Mouse (Mus musculus) thymus, postnatal 4 days (tissue): ENCODE data around the gene Lrrc55.
"Not testable (repeated sequence)": the region's sequence is repeated elsewhere in the genome, so short reads cannot be mapped to it uniquely, and the experiment has no call there.

Experiments used
- DNase-seq: peaks from one replicate; pipeline ENCODE4 v3.0.0; 2021

The Lrrc55 gene

DNA sequence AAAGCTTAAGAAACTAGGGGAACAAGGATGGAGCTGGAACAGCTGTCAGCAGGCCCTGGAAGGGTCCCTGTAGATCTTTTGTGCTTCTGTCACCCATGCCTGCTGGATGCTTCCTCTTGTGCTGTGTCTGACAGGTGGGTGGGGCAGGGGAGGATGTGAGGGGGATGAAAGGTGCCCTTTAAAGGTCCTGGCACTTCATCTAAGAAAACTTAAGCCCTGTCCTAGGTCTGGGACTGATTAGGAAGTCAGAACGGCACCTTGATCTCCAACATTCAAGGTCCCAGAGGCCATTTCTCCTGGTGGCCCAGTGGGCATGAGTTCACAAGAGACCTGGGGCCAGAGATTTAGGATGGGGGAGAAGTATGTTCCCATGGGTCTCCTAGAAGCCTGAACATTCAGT is at the start of gene Lrrc55:
Gene Lrrc55, minus strand, starts transcription at position 297 of the 400 bp plus-strand sequence.
- DNase-seq = no peak

- DNase-seq = peak; percentile 75
These were observed 49.6 kb upstream of the Lrrc55 start for GRCm38 (mm10) chr2:85246506-85247082.

- no peak for DNase-seq
These were observed 48.7 kb upstream of the Lrrc55 start for GRCm38 (mm10) chr2:85245737-85246136.

GRCm38 (mm10) chr2:85238068-85238667 is 41.2 kb upstream of the Lrrc55 start:
- no peak for DNase-seq

- not testable (repeated sequence) for DNase-seq
These were observed 40.2 kb upstream of the Lrrc55 start for GRCm38 (mm10) chr2:85237231-85237630.

- no peak for DNase-seq
These were observed 33.9 kb upstream of the Lrrc55 start for GRCm38 (mm10) chr2:85230771-85231511.

DNA sequence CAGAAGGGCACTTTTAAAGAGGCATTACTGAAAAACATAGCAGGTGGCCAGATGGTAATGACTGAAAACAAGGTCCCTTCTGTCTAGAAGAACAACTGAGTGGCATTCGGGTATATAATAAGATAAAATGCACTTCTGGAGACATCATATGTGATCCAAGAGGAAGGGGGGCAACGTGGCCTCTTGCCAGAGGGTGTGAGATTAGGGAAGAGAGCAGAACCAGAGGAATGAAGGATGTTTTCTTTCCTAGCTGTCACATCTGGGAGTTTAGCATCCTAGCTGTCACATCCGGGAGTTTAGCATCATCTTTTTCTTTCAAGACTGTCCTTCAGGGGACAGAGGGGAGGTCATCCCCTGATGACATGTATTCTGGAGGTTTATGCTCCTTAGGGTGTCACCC is 32.6 kb upstream of the Lrrc55 start:
- no peak for DNase-seq

DNA sequence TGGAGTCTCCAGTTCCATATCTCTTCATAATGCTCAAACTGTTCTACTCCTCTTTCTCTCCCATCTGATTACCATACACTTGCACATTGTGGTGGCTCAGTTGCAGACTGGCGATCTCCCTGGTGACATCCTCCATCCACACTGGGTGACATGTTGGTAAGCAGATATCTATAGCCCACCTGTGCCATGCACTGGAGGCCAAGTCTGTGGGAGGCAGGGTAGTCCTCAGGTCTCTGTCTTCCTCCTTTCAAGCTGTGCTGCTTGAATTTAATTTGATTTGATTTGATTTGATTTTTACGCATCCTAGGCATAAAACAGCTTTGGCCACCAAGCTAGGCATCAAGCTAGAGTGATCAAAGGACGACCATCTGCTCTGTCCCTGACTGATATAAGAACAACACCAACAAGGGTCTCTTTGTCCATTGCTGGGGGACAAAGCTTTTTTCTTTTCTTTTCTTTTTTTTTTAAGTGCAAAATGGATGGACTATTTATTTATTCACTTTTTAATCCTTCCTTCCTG is 30.9 kb upstream of the Lrrc55 start:
- no peak for DNase-seq

DNA sequence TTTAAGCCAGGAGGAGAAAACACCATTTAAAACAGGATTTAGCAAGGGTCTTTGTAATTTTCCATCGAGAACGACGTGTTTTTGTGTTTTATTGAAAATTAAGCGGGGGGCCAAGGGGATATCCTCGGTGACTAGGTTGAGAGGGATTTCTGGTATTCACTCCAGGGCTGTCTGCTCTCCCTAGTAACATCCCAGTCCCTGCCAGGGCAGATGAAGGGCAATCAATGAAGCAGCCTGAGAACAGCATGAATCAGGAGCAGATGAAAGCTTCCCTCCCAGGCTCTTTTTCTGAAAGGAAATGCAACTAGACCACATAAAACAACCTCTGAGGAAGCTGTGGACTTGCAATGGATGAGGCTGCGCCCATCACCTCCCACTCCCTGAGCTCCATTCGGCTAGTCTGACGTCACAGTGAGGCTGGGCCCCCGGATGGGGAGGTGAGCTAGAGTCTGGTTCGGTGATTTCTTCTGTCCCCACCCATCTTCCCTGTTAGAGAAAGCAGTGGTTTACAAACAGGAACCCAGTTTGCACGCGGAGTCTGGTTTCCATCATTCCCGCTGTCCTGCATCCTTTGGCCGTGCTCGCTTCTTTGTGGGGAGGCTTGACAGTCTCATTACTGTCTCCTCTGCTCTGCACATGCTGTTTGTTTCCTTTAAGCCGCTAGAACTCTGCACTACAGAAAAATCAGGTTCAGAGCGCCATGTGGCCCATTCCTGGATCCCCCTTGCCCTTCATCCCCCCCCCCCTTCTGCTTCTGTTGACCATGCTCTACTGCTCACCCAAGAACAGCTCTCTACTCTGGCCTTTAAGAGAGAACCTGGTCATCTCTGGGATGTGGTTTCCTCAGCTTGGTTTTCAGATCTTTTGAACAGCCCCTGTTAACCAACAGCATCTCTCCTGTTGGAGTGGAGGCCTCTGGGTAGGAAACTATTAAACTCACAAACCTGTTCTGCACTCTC is 27.5 kb upstream of the Lrrc55 start:
- peak; percentile 9 for DNase-seq

GRCm38 (mm10) chr2:85216606-85217005 is 19.6 kb upstream of the Lrrc55 start:
- DNase-seq = no peak

GRCm38 (mm10) chr2:85213746-85214145 is 16.7 kb upstream of the Lrrc55 start:
- no peak for DNase-seq

DNA sequence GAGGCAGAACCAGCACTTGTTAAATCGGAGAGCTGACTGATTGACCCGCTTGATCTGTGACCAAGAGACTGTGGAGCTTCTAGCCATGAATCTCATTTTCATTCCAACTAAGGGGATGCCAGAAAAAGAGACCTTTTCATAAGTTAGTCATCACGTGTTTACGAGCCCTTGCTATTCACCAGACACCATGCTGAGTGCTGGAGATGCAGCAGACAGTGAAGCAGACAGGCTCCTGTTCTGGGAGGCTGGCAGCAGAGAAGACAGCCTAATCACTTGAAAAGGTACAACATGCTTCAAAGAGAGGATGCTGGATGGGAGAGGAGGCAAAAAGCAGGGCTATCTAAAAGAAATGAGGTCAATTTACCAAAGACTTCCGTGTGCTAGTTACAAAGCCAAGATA is 12.3 kb upstream of the Lrrc55 start:
- no peak for DNase-seq

DNA sequence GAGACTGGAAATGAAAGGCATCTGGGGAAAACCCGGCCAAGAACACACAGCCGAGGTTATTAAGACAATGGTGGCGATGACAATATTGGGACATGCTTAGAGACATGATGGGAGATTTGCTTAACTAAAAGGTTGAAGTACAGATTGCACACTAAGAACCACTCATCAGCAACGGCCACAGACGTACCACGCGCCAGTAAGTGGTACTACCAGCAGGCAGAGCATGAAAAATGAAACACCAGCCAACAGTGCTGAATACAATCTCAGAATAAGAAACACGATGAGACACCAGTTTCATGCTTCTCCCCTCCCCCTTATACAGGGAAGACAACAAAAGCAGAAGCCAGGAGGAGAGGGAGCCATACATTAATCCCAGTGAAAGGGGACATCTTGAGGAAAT is 8.2 kb upstream of the Lrrc55 start:
- DNase-seq = no peak

DNA sequence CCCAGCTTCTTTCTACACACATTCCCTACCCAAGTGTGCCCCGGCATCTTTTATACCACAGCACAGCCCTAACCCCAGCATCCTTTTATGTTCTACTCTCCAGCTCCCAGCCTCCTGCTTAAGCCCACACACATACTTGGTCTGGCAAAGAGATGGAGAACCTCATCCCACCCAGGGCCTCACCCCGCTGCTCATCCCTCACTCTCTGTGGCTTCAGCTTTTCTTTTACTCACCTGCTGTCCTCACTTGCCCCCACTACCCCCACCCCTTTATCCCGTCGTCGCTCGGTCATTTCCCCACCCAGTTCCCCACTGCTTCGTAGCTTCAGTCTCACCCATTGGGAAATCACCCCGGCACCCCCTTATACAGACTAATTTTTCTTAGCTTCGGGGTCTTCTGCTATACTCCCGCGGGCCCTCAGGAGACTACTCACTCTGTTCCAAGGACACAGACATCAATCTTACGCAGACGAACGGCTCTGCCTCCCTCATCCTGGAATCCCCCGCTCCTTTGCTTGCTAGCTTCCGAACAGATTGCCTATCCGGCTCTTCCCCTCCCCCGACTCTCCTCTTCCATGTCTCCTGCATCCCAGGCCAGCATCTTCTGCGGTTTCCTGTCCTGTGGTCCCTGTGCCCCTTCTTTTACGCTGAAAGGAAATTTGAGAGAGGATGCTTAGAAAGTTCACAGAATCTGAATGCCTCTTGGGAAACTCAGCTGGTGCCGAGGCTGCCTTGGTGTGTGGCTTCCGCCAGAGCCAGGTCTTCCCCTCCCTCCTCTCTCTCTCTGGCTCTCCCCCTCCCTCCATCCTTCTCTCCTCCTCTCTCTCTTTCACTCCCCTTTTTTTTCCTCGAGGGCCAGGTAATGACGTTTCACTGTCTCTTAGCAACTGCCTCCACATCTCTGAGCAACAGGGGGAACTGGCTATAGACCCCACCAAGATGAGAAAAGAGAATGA is 1.3 kb upstream of the Lrrc55 start:
- no peak for DNase-seq

GRCm38 (mm10) chr2:85194566-85194965 is 2.4 kb downstream of the Lrrc55 start:
- DNase-seq = no peak

DNA sequence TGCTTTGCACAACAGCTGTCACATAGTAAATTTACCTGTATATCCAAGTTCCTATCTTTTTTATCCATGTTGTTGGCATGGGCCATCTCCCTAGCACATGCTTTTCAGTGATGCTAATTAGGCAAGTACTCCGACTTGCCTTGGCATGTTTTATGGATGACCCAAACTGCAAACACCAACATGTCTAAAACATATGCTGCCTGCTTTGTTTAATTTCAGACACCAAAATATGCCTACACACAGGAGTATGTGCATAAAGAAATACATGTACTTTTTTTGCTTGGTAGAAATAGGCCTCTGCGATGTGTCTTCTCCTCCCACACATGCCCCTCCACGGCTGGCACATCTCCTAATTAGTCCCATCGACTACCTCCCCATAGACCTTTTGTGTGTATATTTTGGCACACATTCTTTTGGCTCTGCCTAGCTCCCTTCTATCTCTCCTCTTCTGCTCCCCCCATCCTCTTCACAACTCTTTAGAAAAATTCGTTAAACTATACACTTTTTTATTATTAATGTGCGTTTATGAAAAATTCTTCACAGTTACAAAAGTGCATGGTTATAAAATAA is 9.3 kb downstream of the Lrrc55 start:
- DNase-seq = no peak

- DNase-seq = no peak
These were observed 18.7 kb downstream of the Lrrc55 start for GRCm38 (mm10) chr2:85178139-85178800.

DNA sequence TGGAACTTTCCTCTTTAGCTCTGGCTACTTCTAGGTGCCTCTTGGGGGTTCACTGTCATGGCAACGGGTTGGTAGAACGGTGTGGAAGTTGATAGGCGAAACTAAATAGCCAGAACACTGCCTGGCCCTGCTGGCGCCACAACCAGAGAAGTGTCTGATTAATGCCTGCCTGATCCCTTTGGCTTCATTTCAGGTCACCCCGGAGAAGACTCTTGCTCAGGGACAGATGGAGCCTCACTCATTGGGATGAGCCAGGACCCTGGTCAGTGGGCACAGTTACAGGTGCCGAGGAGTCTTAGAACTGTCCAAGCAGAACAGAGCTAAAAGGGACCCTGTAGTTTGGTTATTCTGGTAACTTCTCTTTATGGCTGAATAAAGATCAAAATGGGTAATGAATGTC is 23.5 kb downstream of the Lrrc55 start:
- DNase-seq = no peak

DNA sequence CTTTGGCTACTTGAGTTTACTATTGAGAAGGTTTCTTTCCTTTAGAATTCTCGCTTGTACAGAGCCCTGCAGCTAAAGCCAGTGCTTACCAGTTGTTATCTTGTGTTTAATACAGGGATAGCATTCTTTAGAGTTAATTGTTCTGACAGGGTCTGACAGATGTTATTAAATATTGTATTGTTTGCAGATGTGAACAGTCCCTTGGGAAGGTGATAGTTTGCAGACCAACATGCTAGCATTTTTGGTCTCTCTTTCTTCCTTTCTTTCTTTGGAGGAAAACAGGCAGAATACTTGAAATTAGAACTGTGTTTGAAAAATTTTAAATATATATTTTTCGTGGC is 24.3 kb downstream of the Lrrc55 start:
- no peak for DNase-seq

DNA sequence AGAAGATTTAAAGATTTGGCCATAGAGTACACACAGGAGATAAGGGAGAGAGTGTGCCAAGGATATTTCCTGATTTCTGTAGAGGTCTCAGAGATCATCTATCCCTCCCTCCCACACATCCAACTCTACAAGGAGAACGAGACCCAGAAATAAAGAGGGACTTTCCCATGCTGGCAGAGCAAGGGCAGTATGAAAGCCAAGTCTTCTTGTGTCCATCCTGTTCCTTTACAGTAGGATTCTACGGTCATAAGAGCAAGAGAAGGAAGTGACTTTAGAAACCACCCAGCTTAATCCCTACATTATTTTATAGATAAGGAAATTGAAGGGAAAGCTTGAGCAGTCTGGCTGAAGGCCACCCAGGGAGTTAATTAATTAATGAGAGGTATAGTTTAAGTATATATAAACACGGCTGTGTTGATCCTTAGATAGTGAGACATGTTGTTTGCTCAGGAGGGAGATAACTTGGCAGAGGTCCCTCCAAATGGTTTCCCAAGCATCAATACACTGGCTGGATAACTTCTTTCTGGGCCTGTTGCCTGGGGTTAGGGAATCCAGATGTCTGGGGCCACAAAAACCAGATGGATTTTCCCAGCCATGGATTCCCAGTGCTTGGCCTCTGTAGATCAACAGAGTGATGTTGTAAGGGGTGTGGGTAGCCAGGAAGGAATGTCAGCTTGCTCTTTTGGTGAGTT is 24.8 kb downstream of the Lrrc55 start:
- DNase-seq = no peak
